Mouse (Mus musculus): ENCODE measurements around the gene Rab3ip.

DNA sequence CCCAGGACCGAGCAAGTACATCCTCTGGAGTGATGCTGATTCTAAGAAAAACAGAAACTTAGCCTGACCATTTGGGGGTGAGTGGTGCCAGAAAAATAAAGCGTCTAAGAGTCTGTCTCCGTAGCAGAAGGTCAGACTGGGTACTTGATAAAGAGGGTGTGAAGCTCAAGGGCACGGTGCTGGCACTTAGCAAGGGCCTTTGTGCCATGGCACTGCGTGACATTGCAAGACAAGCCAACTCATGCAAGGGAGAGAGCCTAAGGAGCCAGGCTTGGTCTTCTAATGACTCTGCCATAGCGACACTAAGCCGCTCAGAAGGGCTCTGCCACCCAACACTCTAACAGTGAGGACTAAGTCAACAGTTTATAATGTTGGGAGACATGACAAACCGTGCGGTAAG is 28.3 kb upstream of the Rab3ip start:
- no peak for TF ChIP-seq CTCF (IDR thresholded peaks at IDR 0.05; ENCODE audit: low read depth)
- TF ChIP-seq EP300 (IDR thresholded peaks at IDR 0.05; ENCODE audit: low read depth): no peak
